Mouse (Mus musculus) B cell, adult 2 months (primary cell): ENCODE results near the gene Slc6a6.

Experiments used
- DNase-seq, 2 experiments: peaks; one replicate each; pipeline ENCODE4 v3.0.0; 2022

Slc6a6 gene

GRCm38 (mm10) chr6:91704446-91704845 is 20.6 kb downstream of the Slc6a6 start:
- DNase-seq = no peak

- no peak for DNase-seq
Observed at GRCm38 (mm10) chr6:91705651-91706050, 21.8 kb downstream of the Slc6a6 start.

- peak; percentile 70 to 73 for DNase-seq
Observed at GRCm38 (mm10) chr6:91706072-91706776, 22.4 kb downstream of the Slc6a6 start.

GRCm38 (mm10) chr6:91707276-91707885 is 23.5 kb downstream of the Slc6a6 start:
- DNase-seq = no peak

GRCm38 (mm10) chr6:91707886-91708564 is 24.2 kb downstream of the Slc6a6 start:
- no peak for DNase-seq

- DNase-seq = peak; percentile 35 to 36
Observed at GRCm38 (mm10) chr6:91708919-91709318, 25.1 kb downstream of the Slc6a6 start.

GRCm38 (mm10) chr6:91710345-91710930 is 26.6 kb downstream of the Slc6a6 start:
- no peak for DNase-seq

- DNase-seq = no peak
Observed at GRCm38 (mm10) chr6:91712097-91712854, 28.4 kb downstream of the Slc6a6 start.

GRCm38 (mm10) chr6:91712855-91713331 is 29.0 kb downstream of the Slc6a6 start:
- DNase-seq = peak; percentile 34 to 39

GRCm38 (mm10) chr6:91713370-91713896 is 29.6 kb downstream of the Slc6a6 start:
- DNase-seq = no peak

GRCm38 (mm10) chr6:91715023-91715422 is 31.2 kb downstream of the Slc6a6 start:
- DNase-seq = no peak

GRCm38 (mm10) chr6:91715988-91716810 is 32.3 kb downstream of the Slc6a6 start:
- no peak for DNase-seq

- no peak for DNase-seq
Observed at GRCm38 (mm10) chr6:91718067-91718466, 34.2 kb downstream of the Slc6a6 start.

- DNase-seq = no peak
Observed at GRCm38 (mm10) chr6:91718603-91719002, 34.8 kb downstream of the Slc6a6 start.

- DNase-seq = no peak
Observed at GRCm38 (mm10) chr6:91719042-91719747, 35.3 kb downstream of the Slc6a6 start.

GRCm38 (mm10) chr6:91719865-91720533 is 36.1 kb downstream of the Slc6a6 start:
- no peak for DNase-seq

- no peak for DNase-seq
Observed at GRCm38 (mm10) chr6:91720588-91721214, 36.8 kb downstream of the Slc6a6 start.

GRCm38 (mm10) chr6:91721215-91721701 is 37.4 kb downstream of the Slc6a6 start:
- DNase-seq = no peak

GRCm38 (mm10) chr6:91727361-91727760 is 43.5 kb downstream of the Slc6a6 start:
- DNase-seq = no peak
